Mouse (Mus musculus) testis, postnatal 14 days (tissue): ENCODE measurements around the gene Gm20388.
A peak's percentile ranks its signal among the peaks of the same experiment; 100 is the strongest.

Experiments
- DNase-seq: peaks from one replicate; pipeline ENCODE4 v3.0.0; 2021; ENCODE audit warnings: low spot score

Gene Gm20388

GRCm38 (mm10) chr8:124234496-124234895 lies 4323.9 kb downstream of the Gm20388 start:
- no peak for DNase-seq

- no peak for DNase-seq
Observed at GRCm38 (mm10) chr8:124235536-124235935, 4324.9 kb downstream of the Gm20388 start.

DNA sequence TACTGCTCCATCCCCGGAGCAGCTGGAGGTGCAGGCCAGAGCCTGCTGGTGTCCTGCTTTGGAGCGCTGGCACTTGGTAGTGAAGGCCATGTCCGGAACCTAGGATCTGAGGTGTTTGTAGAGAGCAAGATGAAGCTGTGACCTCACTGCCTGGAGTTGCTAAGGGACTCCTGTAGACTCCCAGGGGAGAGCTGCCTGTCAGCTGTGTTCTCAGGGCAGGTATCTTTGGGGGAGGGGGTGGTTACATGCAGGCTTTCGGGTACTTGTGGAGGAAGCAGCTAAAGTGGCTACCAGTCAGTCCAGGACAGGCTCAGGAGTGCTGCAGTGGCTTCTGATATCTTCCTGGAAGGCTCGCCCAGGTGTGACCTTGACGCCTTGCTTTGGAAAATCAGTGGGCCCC lies 4328.7 kb downstream of the Gm20388 start:
- no peak for DNase-seq

DNA sequence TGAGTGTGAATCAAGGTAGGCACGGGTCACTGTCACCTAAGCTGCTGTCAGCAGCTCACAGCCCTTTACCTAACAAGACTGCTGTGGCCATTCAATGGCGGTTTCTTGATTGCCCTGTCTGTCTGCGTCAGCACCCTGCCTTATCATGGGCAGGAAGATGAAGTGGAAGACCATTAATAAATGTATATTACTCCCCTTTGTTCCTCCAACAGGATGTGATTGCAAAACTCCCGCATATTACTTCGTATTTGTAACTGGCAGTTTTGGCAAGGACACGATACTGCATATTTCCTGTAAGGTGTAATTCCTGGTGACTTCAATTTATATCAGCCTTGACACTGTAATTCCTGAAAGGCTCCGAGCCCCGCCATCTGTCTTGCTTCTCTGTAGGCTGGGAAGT lies 4330.3 kb downstream of the Gm20388 start:
- DNase-seq = no peak

DNA sequence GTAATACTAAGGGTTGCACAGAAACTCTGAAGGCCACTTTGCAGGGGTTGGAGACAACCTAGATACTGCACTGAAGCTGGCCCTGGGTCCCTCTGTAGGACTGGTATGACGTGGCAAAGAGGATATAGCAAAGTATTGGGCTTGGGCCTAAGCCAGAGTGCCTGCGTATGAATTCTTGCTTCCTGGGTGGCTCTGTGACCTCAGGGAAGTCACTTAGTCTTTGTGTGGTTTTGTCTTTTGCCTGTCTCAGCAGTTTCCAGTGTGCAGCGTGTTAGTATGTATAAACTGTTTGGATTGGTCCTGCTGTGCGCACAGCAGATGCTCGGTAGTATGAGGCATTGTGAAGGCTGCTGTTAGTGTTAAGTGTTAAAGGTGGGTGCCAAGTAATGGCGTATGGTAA lies 4331.6 kb downstream of the Gm20388 start:
- no peak for DNase-seq

DNA sequence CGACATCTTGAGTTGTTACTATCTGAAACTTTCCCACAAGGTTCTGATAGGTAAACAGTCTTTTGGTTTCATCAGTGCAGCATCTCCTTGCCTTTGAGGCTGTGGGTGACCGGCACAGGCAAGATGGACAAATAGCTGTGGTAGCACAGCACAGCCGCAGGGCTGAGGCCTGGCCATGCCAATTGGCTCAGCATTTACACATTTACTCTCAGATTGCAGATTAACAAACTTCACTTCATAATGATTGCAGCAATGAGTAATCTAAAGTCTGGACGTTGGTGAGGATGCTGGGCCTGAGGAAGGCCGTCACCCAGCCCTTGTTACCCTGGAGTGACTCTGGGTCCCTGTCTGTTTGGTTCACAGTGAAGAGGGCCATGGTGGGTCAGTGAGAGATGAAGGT lies 4332.3 kb downstream of the Gm20388 start:
- DNase-seq = no peak

DNA sequence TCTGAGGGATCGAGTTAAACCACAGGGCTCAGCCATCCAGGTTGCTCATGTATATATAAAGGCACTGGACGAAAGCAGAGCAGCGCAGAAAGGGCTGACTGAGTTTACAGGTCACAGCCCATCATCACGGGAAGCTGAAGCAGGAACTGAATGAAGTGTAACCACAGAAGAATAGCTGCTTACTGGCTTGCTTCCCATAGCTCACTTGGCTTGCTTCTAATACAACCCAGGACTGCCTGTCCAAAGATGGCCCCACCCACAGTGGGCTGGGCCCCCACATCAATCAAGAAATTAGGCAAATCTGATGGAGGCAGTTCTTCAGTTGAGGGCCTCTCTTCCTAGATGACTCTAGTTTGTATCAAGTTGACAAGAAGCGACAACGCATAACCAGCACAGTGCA lies 4336.9 kb downstream of the Gm20388 start:
- DNase-seq = no peak

- DNase-seq = no peak
Observed at GRCm38 (mm10) chr8:124248688-124249087, 4338.0 kb downstream of the Gm20388 start.

DNA sequence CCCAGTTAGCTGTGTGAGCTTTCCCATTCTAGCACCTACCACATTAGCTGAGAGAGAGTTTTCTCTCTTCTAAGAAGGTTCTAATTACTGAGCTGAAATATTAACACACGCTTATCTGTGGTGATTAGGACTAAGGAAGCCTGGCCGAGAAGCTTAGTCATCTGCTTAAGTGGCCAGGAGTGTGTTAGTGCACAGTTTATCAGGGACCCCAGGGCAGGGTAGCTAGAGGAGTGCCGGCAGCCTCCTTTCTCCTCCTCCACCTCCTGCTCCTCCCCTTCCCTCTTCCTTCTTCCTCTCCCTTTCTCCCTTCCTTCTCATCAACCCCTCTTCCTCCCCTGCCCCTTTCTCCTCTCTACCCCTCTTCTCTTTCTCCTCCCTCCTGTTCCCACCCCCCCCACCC lies 4339.6 kb downstream of the Gm20388 start:
- DNase-seq = no peak

DNA sequence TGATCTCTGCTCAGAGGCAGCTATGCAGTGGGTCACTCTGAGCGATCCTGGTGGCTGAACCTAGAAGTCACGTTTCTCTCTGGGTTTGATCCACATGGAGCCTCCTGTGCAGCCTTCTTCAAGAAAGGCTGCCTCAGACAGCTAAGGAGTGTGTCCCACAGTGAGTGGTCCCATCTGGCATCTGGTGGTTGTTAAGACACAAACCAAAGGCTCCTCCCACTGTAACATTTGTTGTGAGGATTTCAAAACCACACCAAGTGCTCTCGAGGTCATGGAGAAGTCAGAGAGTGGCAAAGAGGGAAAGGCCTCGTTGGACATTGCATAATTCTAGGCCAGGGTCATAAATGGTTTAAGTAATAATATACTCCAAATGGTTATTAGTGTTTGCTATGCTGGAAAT lies 4340.1 kb downstream of the Gm20388 start:
- no peak for DNase-seq

GRCm38 (mm10) chr8:124252533-124252950 lies 4341.9 kb downstream of the Gm20388 start:
- no peak for DNase-seq

- DNase-seq = no peak
Observed at GRCm38 (mm10) chr8:124253939-124254338, 4343.3 kb downstream of the Gm20388 start.

DNA sequence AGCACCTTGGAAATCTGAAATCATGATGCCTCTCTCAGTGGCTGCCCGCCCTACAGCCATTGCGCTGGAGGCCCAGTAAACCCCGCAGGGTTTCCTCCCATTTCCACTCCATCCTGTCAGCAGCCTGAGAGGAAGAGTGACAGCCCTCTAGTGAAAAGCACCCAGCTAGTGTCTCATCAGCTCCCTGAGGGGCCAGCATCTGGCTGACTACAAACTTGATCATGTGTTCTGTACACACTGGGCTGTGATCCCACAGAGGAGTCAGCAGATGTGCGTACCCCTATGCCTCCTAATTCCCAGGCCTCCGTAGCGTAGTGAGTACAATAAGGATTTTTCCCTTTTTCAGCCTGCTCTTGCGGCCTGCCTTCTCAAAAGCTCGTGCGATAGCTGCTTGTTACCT lies 4346.2 kb downstream of the Gm20388 start:
- DNase-seq = no peak

DNA sequence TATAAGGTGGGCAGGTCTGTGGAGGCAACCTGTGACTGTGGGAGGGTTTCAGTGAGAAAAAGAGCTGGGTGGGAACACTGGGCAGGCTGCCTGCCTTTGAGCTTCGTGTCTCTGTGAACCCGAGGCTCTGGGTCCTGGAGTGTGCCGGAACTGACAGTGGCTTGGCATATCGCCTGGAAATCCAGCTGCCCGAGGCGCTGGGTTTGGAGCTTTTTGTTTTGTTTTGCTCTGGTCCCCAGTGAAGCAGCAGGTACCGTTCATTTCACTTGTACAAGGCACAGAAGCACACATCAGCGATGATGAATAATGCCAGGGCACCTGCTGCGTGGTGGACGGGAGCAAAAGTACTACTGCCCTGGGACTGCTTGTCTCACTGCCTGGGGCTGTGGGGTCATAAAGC lies 4346.7 kb downstream of the Gm20388 start:
- DNase-seq = peak; percentile 55

GRCm38 (mm10) chr8:124259146-124259545 lies 4348.5 kb downstream of the Gm20388 start:
- DNase-seq = no peak

DNA sequence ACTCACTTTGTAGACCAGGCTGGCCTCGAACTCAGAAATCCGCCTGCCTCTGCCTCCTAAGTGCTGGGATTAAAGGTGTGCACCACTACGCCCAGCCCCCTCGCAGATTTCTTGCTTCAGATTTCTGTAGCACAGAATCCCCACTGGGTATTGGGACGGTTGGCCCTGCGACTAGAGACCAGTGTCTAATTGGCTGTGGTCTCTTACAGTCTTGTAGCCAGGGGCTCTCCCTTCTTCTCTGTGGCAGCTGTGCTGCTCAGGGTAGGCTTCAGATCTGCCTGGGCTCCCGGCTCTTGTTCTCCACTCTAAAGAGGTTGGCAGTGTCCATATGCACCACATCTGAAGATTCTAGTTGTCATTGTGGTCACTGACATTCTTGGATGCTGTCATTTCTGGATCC lies 4349.3 kb downstream of the Gm20388 start:
- no peak for DNase-seq

GRCm38 (mm10) chr8:124260371-124260770 lies 4349.7 kb downstream of the Gm20388 start:
- DNase-seq = no peak

GRCm38 (mm10) chr8:124263058-124263457 lies 4352.4 kb downstream of the Gm20388 start:
- no peak for DNase-seq

DNA sequence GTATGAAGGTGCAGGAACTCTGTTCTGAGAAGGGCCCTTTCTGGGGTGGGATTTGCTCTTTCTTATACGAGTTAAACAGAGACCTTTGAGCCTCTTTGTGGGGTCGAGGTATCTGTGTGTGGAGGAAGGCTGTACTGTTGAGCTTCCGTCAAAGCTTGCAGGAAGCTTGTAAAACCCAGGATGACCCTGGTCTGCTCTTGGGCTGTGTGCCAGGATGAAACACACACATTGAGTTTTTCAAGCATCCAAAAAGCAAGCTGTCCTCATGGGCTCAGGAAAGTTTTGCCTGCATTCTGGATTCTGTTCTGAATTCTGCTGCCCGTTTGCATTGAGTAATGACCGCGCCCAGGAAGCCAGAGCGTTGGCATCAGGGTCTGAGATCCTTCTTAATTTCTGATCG lies 4353.4 kb downstream of the Gm20388 start:
- no peak for DNase-seq

DNA sequence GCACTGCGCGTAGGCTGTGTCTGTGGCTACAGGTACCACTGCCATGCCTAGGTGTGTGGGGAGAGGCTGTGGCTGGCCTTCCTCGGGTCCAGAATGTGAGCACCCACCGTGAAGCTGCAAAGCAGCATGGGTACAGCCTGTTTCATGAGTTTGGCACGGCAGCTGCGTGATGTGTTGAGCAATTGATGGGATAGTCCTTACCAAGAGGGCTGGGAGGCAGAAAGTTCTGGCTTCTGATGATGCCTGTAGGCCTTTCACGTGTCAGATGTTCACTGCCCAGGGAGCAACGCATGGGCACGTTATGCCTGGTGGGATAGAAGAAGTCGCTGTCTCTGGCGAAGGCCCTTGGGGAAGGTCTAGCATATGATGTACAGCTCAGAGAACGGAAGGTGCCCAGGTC lies 4354.0 kb downstream of the Gm20388 start:
- DNase-seq = no peak

GRCm38 (mm10) chr8:124265130-124265529 lies 4354.5 kb downstream of the Gm20388 start:
- no peak for DNase-seq

DNA sequence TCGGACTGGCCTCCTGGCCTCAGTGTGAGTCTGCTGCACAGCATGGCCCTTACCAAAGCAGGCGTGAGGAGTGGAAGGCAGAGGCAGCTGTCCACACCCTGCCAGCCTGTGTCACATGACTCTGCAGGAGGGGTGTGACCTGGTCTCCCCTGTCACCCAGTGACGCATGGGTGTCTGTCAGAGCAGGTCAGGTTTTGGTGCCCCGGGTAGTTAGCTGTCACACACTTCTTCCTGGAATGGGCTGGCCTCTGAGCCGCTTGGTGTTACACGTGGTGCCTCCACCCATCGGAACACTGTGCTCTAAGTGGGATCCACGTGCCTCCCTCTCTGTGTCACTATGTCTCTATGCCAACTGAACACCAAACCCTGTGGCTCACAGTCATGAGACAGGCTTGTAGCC lies 4355.2 kb downstream of the Gm20388 start:
- no peak for DNase-seq

- no peak for DNase-seq
Observed at GRCm38 (mm10) chr8:124267206-124267605, 4356.6 kb downstream of the Gm20388 start.

DNA sequence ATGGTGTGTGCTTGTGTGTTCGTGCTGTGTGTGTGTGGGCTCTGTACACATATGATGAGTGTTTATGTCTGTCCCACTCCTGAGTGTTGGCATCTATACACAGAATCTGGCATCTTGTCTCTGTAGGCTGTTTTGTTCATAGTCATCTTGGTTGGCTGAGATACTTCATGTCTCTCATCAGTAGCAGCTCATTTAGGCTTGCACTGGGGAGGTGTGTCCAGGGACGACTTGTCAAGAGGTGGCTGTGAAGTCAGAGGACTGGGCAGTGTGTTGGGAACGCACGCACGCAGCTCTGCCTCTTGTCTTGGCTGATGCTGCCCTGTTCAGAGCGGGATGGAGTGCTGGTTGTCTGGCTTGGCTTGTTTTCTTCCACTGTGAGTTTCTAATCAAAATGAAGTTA lies 4359.9 kb downstream of the Gm20388 start:
- DNase-seq = no peak

GRCm38 (mm10) chr8:124270904-124271303 lies 4360.3 kb downstream of the Gm20388 start:
- no peak for DNase-seq
